Mouse (Mus musculus): ENCODE data around the gene Azgp1. TPM values are rescaled to one million over a fixed set of nuclear protein-coding genes. Genes with fewer than 3 reads are reported as not detected.

Gene Azgp1
- polyA plus RNA-seq, 1 experiment from 2014 or later = 0.20 TPM

GRCm38 (mm10) chr5:137975434-137975833 is 5.9 kb upstream of the Azgp1 start:
- Histone ChIP-seq H3K4me3 (ENCODE audit: low read depth, low read length) (no peak overlapping the region), H3K36me3 (ENCODE audit: insufficient read depth, low read length) (no peaks in the 10 kb centered on the region), H3K27me3 (replicated peaks; ENCODE audit: insufficient read depth, low read length) (no peaks in the 10 kb centered on the region), H3K4me2 (replicated peaks; ENCODE audit: low read depth, low read length) (no peak overlapping the region), H3K27ac (ENCODE audit: low read length) (no peak overlapping the region), H3K4me1 (ENCODE audit: insufficient read depth, low read depth, low read length) (no peaks in the 10 kb centered on the region), H3K9me3 (ENCODE audit: low read length) (no peaks in the 10 kb centered on the region), H3K9ac (replicated peaks; ENCODE audit: low read depth) (no peak overlapping the region)
- DNase-seq (ENCODE audit: low spot score) = no peak
- TF ChIP-seq CTCF (IDR thresholded peaks at IDR 0.05) (no peak), EP300 (IDR thresholded peaks at IDR 0.05) (no peak)
- no peak for ATAC-seq
- 21% methylated on average over 1 of the region's 1 CpGs for WGBS

- Histone ChIP-seq H3K4me2 (replicated peaks; ENCODE audit: low read depth, low read length) (no peak overlapping the region), H3K9ac (replicated peaks; ENCODE audit: low read depth) (no peak overlapping the region), H3K27ac (ENCODE audit: low read length) (no peak overlapping the region), H3K4me1 (ENCODE audit: insufficient read depth, low read depth, low read length) (no peaks in the 10 kb centered on the region), H3K9me3 (ENCODE audit: low read length) (no peaks in the 10 kb centered on the region), H3K27me3 (replicated peaks; ENCODE audit: insufficient read depth, low read length) (no peaks in the 10 kb centered on the region), H3K4me3 (ENCODE audit: low read depth, low read length) (no peak overlapping the region), H3K36me3 (ENCODE audit: insufficient read depth, low read length) (no peaks in the 10 kb centered on the region)
- DNase-seq (ENCODE audit: low spot score) (no peak), ATAC-seq (no peak)
- TF ChIP-seq CTCF (IDR thresholded peaks at IDR 0.05) (no peak), EP300 (IDR thresholded peaks at IDR 0.05) (no peak)
- WGBS = 17% methylated on average over 1 of the region's 1 CpGs
Observed at GRCm38 (mm10) chr5:137977291-137977690, 4.0 kb upstream of the Azgp1 start.

- H3K36me3 ChIP-seq (ENCODE audit: insufficient read depth, low read length) = no peaks in the 10 kb centered on the region
- no peak for ATAC-seq
- TF ChIP-seq EP300 (IDR thresholded peaks at IDR 0.05) (no peak), CTCF (IDR thresholded peaks at IDR 0.05) (no peak)
- no peak for DNase-seq (ENCODE audit: low spot score)
- H3K4me2 ChIP-seq (replicated peaks; ENCODE audit: low read depth, low read length) = no peak overlapping the region
- 75% methylated on average over 2 of the region's 2 CpGs for WGBS
- no peak overlapping the region for H3K9ac ChIP-seq (replicated peaks; ENCODE audit: low read depth)
- no peaks in the 10 kb centered on the region for H3K9me3 ChIP-seq (ENCODE audit: low read length)
- H3K27ac ChIP-seq (ENCODE audit: low read length) = no peak overlapping the region
- no peaks in the 10 kb centered on the region for H3K4me1 ChIP-seq (ENCODE audit: insufficient read depth, low read depth, low read length)
- H3K4me3 ChIP-seq (ENCODE audit: low read depth, low read length) = no peak overlapping the region
- no peaks in the 10 kb centered on the region for H3K27me3 ChIP-seq (replicated peaks; ENCODE audit: insufficient read depth, low read length)
Observed at GRCm38 (mm10) chr5:137979081-137979480, 2.2 kb upstream of the Azgp1 start.

- DNase-seq (ENCODE audit: low spot score) (no peak), ATAC-seq (no peak)
- Histone ChIP-seq H3K27ac (ENCODE audit: low read length) (no peak overlapping the region), H3K9ac (replicated peaks; ENCODE audit: low read depth) (no peak overlapping the region), H3K4me3 (ENCODE audit: low read depth, low read length) (no peak overlapping the region), H3K4me2 (replicated peaks; ENCODE audit: low read depth, low read length) (no peak overlapping the region), H3K4me1 (ENCODE audit: insufficient read depth, low read depth, low read length) (no peaks in the 10 kb centered on the region), H3K27me3 (replicated peaks; ENCODE audit: insufficient read depth, low read length) (no peaks in the 10 kb centered on the region), H3K9me3 (ENCODE audit: low read length) (no peaks in the 10 kb centered on the region), H3K36me3 (ENCODE audit: insufficient read depth, low read length) (no peaks in the 10 kb centered on the region)
- 74% methylated on average over 1 of the region's 1 CpGs for WGBS
- no peak for TF ChIP-seq EP300 (IDR thresholded peaks at IDR 0.05)
- no peak for TF ChIP-seq CTCF (IDR thresholded peaks at IDR 0.05)
Observed at GRCm38 (mm10) chr5:137986351-137986750, 5.0 kb downstream of the Azgp1 start.

GRCm38 (mm10) chr5:138009437-138009836 is 28.1 kb downstream of the Azgp1 start:
- DNase-seq (ENCODE audit: low spot score) = no peak
- H3K27me3 ChIP-seq (replicated peaks; ENCODE audit: insufficient read depth, low read length) = no peaks in the 10 kb centered on the region
- no peak overlapping the region for H3K4me3 ChIP-seq (ENCODE audit: low read depth, low read length)
- no peaks in the 10 kb centered on the region for H3K9me3 ChIP-seq (ENCODE audit: low read length)
- no peak for ATAC-seq
- 86% methylated on average over 5 of the region's 5 CpGs for WGBS
- H3K4me2 ChIP-seq (replicated peaks; ENCODE audit: low read depth, low read length) = no peak overlapping the region
- H3K27ac ChIP-seq (ENCODE audit: low read length) = no peak overlapping the region
- H3K9ac ChIP-seq (replicated peaks; ENCODE audit: low read depth) = no peak overlapping the region
- no peak for TF ChIP-seq CTCF (IDR thresholded peaks at IDR 0.05)
- no peak for TF ChIP-seq EP300 (IDR thresholded peaks at IDR 0.05)
- no peaks in the 10 kb centered on the region for H3K36me3 ChIP-seq (ENCODE audit: insufficient read depth, low read length)
- no peaks in the 10 kb centered on the region for H3K4me1 ChIP-seq (ENCODE audit: insufficient read depth, low read depth, low read length)

- H3K27me3 ChIP-seq (replicated peaks; ENCODE audit: insufficient read depth, low read length) = no peaks in the 10 kb centered on the region
- H3K36me3 ChIP-seq (ENCODE audit: insufficient read depth, low read length) = no peaks in the 10 kb centered on the region
- no peaks in the 10 kb centered on the region for H3K4me1 ChIP-seq (ENCODE audit: insufficient read depth, low read depth, low read length)
- H3K4me3 ChIP-seq (ENCODE audit: low read depth, low read length) = no peak overlapping the region
- ATAC-seq (no peak), DNase-seq (ENCODE audit: low spot score) (no peak)
- TF ChIP-seq CTCF (IDR thresholded peaks at IDR 0.05) (no peak), EP300 (IDR thresholded peaks at IDR 0.05) (no peak)
- H3K27ac ChIP-seq (ENCODE audit: low read length) = no peak overlapping the region
- H3K9me3 ChIP-seq (ENCODE audit: low read length) = no peaks in the 10 kb centered on the region
- H3K9ac ChIP-seq (replicated peaks; ENCODE audit: low read depth) = no peak overlapping the region
- H3K4me2 ChIP-seq (replicated peaks; ENCODE audit: low read depth, low read length) = no peak overlapping the region
- WGBS = 73% methylated on average over 5 of the region's 5 CpGs
Observed at GRCm38 (mm10) chr5:138012382-138012781, 31.1 kb downstream of the Azgp1 start.

- no peak overlapping the region for H3K9ac ChIP-seq (replicated peaks; ENCODE audit: low read depth)
- no peak overlapping the region for H3K4me2 ChIP-seq (replicated peaks; ENCODE audit: low read depth, low read length)
- H3K4me1 ChIP-seq (ENCODE audit: insufficient read depth, low read depth, low read length) = no peaks in the 10 kb centered on the region
- H3K4me3 ChIP-seq (ENCODE audit: low read depth, low read length) = no peak overlapping the region
- ATAC-seq (no peak), DNase-seq (ENCODE audit: low spot score) (no peak)
- no peaks in the 10 kb centered on the region for H3K36me3 ChIP-seq (ENCODE audit: insufficient read depth, low read length)
- H3K27ac ChIP-seq (ENCODE audit: low read length) = no peak overlapping the region
- no peak for TF ChIP-seq CTCF (IDR thresholded peaks at IDR 0.05)
- TF ChIP-seq EP300 (IDR thresholded peaks at IDR 0.05) = no peak
- H3K27me3 ChIP-seq (replicated peaks; ENCODE audit: insufficient read depth, low read length) = no peaks in the 10 kb centered on the region
- no peaks in the 10 kb centered on the region for H3K9me3 ChIP-seq (ENCODE audit: low read length)
- 74% methylated on average over 2 of the region's 2 CpGs for WGBS
Observed at GRCm38 (mm10) chr5:138016530-138016929, 35.2 kb downstream of the Azgp1 start.

All from lung, postnatal 0 days (tissue).